Mouse (Mus musculus) leukemia stem cell, adult 10-12 weeks (primary cell): Measurements from ENCODE around the gene Olfr533. TPM values are rescaled to one million over a fixed set of nuclear protein-coding genes. Genes with fewer than 3 reads are reported as not detected.

Source experiments
- polyA plus RNA-seq: library from polyadenylated mRNA; stranded (reverse); fragments of >175 nt; gene quantifications from 2 replicates; pipeline ENCODE4 v1.2.3, GENCODE M21; 2012; ENCODE audit warnings: low replicate concordance

Olfr533 gene
- not detected in 2 replicates for polyA plus RNA-seq

GRCm38 (mm10) chr7:140463070-140463469, at the start of gene Olfr533:
TSS of gene Olfr533 (plus strand) at chr7:140463370.

GRCm38 (mm10) chr7:140421539-140421938, 41.6 kb upstream of the Olfr533 start, which contains the start of gene Olfr532:
TSS of gene Olfr532 (minus strand) at chr7:140421639.

GRCm38 (mm10) chr7:140483916-140484315, 20.7 kb downstream of the Olfr533 start, which contains the start of gene Olfr535:
TSS of gene Olfr535 (plus strand) at chr7:140484216.

GRCm38 (mm10) chr7:140507346-140508021, 44.3 kb downstream of the Olfr533 start, which contains the start of gene Olfr536:
TSS of gene Olfr536 (minus strand) at chr7:140507396.

Other genes starting within 250 kb of the Olfr533 start
- gene Cd163l1, start 245.1 kb upstream of the Olfr533 start, polyA plus RNA-seq = 0.07 TPM in 1 of 2 replicates, not detected in the other
- gene 5830411N06Rik, start 216.1 kb upstream of the Olfr533 start, polyA plus RNA-seq = 0.05 and 0.08 TPM in 2 replicates
- gene Olfr525, start 142.5 kb upstream of the Olfr533 start, polyA plus RNA-seq = not detected in 2 replicates
- gene Olfr527, start 129.4 kb upstream of the Olfr533 start, polyA plus RNA-seq = not detected in 2 replicates
- 0.06 TPM in 1 of 2 replicates, not detected in the other for gene Olfr60, start 101.7 kb upstream of the Olfr533 start, polyA plus RNA-seq
- gene Olfr530, start 87.0 kb upstream of the Olfr533 start, polyA plus RNA-seq = not detected in 2 replicates
- gene Olfr531, start 60.5 kb upstream of the Olfr533 start, polyA plus RNA-seq = not detected in 2 replicates
- not detected in 2 replicates for gene Olfr532, start 41.7 kb upstream of the Olfr533 start, polyA plus RNA-seq
- gene Olfr535, start 20.8 kb downstream of the Olfr533 start, polyA plus RNA-seq = not detected in 2 replicates
- not detected in 2 replicates for gene Olfr536, start 44.0 kb downstream of the Olfr533 start, polyA plus RNA-seq
- gene Olfr538, start 104.5 kb downstream of the Olfr533 start, polyA plus RNA-seq = not detected in 2 replicates
- gene Olfr46, start 137.9 kb downstream of the Olfr533 start, polyA plus RNA-seq = not detected in 2 replicates
- gene Olfr61, start 165.6 kb downstream of the Olfr533 start, polyA plus RNA-seq = not detected in 2 replicates
- not detected in 2 replicates for gene Olfr53, start 183.1 kb downstream of the Olfr533 start, polyA plus RNA-seq
- gene Olfr539, start 196.6 kb downstream of the Olfr533 start, polyA plus RNA-seq = not detected in 2 replicates
- gene Olfr45, start 218.6 kb downstream of the Olfr533 start, polyA plus RNA-seq = not detected in 2 replicates
- gene Olfr541, start 233.9 kb downstream of the Olfr533 start, polyA plus RNA-seq = not detected in 2 replicates